Mouse (Mus musculus): ENCODE data around the gene Olfr161. TPM values are rescaled to one million over a fixed set of nuclear protein-coding genes. Genes with fewer than 3 reads are reported as not detected.

The Olfr161 gene
- not detected for polyA plus RNA-seq (2014; fragmentation: Illumina TruSeq; extraction: RNeasy Lipid Tissue Mini Kit (QIAGEN cat#74804); ENCODE audit: low read depth, low replicate concordance)

DNA sequence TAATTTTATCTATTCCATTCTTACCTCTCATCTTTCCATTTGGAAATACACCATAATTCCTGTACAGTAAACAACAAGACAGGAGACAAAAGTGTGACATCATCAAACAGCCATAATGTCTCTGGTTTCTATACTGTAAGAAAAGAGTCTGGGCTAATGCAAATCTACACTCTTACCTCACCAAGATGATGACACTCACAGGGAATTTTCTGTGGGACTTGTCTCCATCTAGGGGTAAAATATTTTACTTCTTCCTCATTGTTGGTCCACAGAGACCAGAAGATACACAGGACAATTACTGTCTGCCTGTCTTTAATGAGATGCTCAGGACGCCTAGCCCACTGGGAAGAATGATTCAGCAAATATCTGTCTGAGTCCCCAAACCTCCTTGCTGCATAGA, at the start of gene Olfr161:
Gene Olfr161, plus strand, starts transcription at position 352 of the 400 bp plus-strand sequence.

Other genes with a start within 250 kb of the Olfr161 start
- gene Mefv, start 127.1 kb downstream of the Olfr161 start, polyA plus RNA-seq (2014; fragmentation: Illumina TruSeq; extraction: RNeasy Lipid Tissue Mini Kit (QIAGEN cat#74804); ENCODE audit: low read depth, low replicate concordance), result 0.91 TPM
- 50.2 TPM for gene Zfp263, start 153.1 kb downstream of the Olfr161 start, polyA plus RNA-seq (2014; fragmentation: Illumina TruSeq; extraction: RNeasy Lipid Tissue Mini Kit (QIAGEN cat#74804); ENCODE audit: low read depth, low replicate concordance)
- not detected for gene Olfr15, start 239.8 kb downstream of the Olfr161 start, polyA plus RNA-seq (2014; fragmentation: Illumina TruSeq; extraction: RNeasy Lipid Tissue Mini Kit (QIAGEN cat#74804); ENCODE audit: low read depth, low replicate concordance)